Mouse (Mus musculus): Measurements from ENCODE around the gene Rdh5. TPM values are rescaled to one million over a fixed set of nuclear protein-coding genes. Genes with fewer than 3 reads are reported as not detected.

Gene Rdh5
- total and polyA plus RNA-seq, 2 experiments from 2014 or later: 7.6 to 9.3 TPM

GRCm38 (mm10) chr10:128911430-128911829, 11.3 kb downstream of the Rdh5 start:
- H3K9ac ChIP-seq (replicated peaks; ENCODE audit: low read depth, low read length): no peak overlapping the region
- no peak for ATAC-seq (ENCODE audit: insufficient read depth, low read depth)

GRCm38 (mm10) chr10:128910066-128910841, 12.4 kb downstream of the Rdh5 start:
- H3K27me3 ChIP-seq (ENCODE audit: control insufficient read depth, insufficient read depth, low read length): no peaks in the 10 kb centered on the region
- ATAC-seq (ENCODE audit: insufficient read depth, low read depth) (peak; percentile 47), DNase-seq (ENCODE audit: low spot score) (no peak)
- peaks cover 13% of the 10 kb centered on the region; the same call in 1 of the 2 replicates for H3K36me3 ChIP-seq (replicated peaks; ENCODE audit: control insufficient read depth, insufficient read depth, low read length)
- H3K9me3 ChIP-seq (replicated peaks; ENCODE audit: control insufficient read depth, low read length): no peaks in the 10 kb centered on the region
- H3K27ac ChIP-seq (ENCODE audit: low read depth): peak overlapping the region; percentile 96
- peak overlapping the region; percentile 96 for H3K9ac ChIP-seq (replicated peaks; ENCODE audit: low read depth, low read length)
- under 1% methylated on average over 53 of the region's 66 CpGs for WGBS
- peak overlapping the region; percentile 83 for H3K4me2 ChIP-seq (ENCODE audit: low read depth, low read length)
- H3K4me1 ChIP-seq (ENCODE audit: control insufficient read depth, insufficient read depth): peaks cover 6% of the 10 kb centered on the region
- peak overlapping the region; percentile 97 for H3K4me3 ChIP-seq (ENCODE audit: low read depth, low read length)
- TF ChIP-seq EP300 (IDR thresholded peaks at IDR 0.05; ENCODE audit: low read depth) (no peak), CTCF (IDR thresholded peaks at IDR 0.05; ENCODE audit: low read depth) (no peak)

More at GRCm38 (mm10) chr10:128911430-128911829, 11.3 kb downstream of the Rdh5 start:
- WGBS: 85% methylated on average over 6 of the region's 6 CpGs
- DNase-seq (ENCODE audit: low spot score): no peak
- Histone ChIP-seq H3K27ac (ENCODE audit: low read depth) (0 out of 2 replicates have a peak overlapping the region, but pooled peaks have one; percentile 8), H3K9me3 (replicated peaks; ENCODE audit: control insufficient read depth, low read length) (no peaks in the 10 kb centered on the region), H3K27me3 (ENCODE audit: control insufficient read depth, insufficient read depth, low read length) (no peaks in the 10 kb centered on the region), H3K4me3 (ENCODE audit: low read depth, low read length) (peak overlapping the region; percentile 97; the same call in 1 of the 2 replicates), H3K4me2 (ENCODE audit: low read depth, low read length) (peak overlapping the region; percentile 83), H3K4me1 (ENCODE audit: control insufficient read depth, insufficient read depth) (peaks cover 6% of the 10 kb centered on the region), H3K36me3 (replicated peaks; ENCODE audit: control insufficient read depth, insufficient read depth, low read length) (peaks cover 18% of the 10 kb centered on the region)
- no peak for TF ChIP-seq EP300 (IDR thresholded peaks at IDR 0.05; ENCODE audit: low read depth)
- no peak for TF ChIP-seq CTCF (IDR thresholded peaks at IDR 0.05; ENCODE audit: low read depth)

- peak overlapping the region; percentile 97 for H3K4me3 ChIP-seq (ENCODE audit: low read depth, low read length)
- under 1% methylated on average over 29 of the region's 41 CpGs for WGBS
- H3K27me3 ChIP-seq (ENCODE audit: control insufficient read depth, insufficient read depth, low read length): no peaks in the 10 kb centered on the region
- TF ChIP-seq EP300 (IDR thresholded peaks at IDR 0.05; ENCODE audit: low read depth) (peak; percentile 66), CTCF (IDR thresholded peaks at IDR 0.05; ENCODE audit: low read depth) (no peak)
- no peaks in the 10 kb centered on the region for H3K9me3 ChIP-seq (replicated peaks; ENCODE audit: control insufficient read depth, low read length)
- peak overlapping the region; percentile 96 for H3K9ac ChIP-seq (replicated peaks; ENCODE audit: low read depth, low read length)
- DNase-seq (ENCODE audit: low spot score) (peak; percentile 94), ATAC-seq (ENCODE audit: insufficient read depth, low read depth) (peak; percentile 89)
- peaks cover 10% of the 10 kb centered on the region; the same call in 1 of the 2 replicates for H3K36me3 ChIP-seq (replicated peaks; ENCODE audit: control insufficient read depth, insufficient read depth, low read length)
- peak overlapping the region; percentile 83 for H3K4me2 ChIP-seq (ENCODE audit: low read depth, low read length)
- peaks cover 6% of the 10 kb centered on the region for H3K4me1 ChIP-seq (ENCODE audit: control insufficient read depth, insufficient read depth)
- peak overlapping the region; percentile 96 for H3K27ac ChIP-seq (ENCODE audit: low read depth)
Observed at GRCm38 (mm10) chr10:128909567-128910028, 13.1 kb downstream of the Rdh5 start.

- Histone ChIP-seq H3K36me3 (replicated peaks; ENCODE audit: control insufficient read depth, insufficient read depth, low read length) (peaks cover 4% of the 10 kb centered on the region; the same call in 1 of the 2 replicates), H3K27me3 (ENCODE audit: control insufficient read depth, insufficient read depth, low read length) (no peaks in the 10 kb centered on the region), H3K4me1 (ENCODE audit: control insufficient read depth, insufficient read depth) (peaks cover 6% of the 10 kb centered on the region), H3K27ac (ENCODE audit: low read depth) (peak overlapping the region; percentile 96), H3K4me2 (ENCODE audit: low read depth, low read length) (peak overlapping the region; percentile 83), H3K9ac (replicated peaks; ENCODE audit: low read depth, low read length) (peak overlapping the region; percentile 96), H3K9me3 (replicated peaks; ENCODE audit: control insufficient read depth, low read length) (no peaks in the 10 kb centered on the region), H3K4me3 (ENCODE audit: low read depth, low read length) (peak overlapping the region; percentile 97)
- TF ChIP-seq EP300 (IDR thresholded peaks at IDR 0.05; ENCODE audit: low read depth): no peak
- no peak for TF ChIP-seq CTCF (IDR thresholded peaks at IDR 0.05; ENCODE audit: low read depth)
- no peak for DNase-seq (ENCODE audit: low spot score)
- 66% methylated on average over 13 of the region's 13 CpGs for WGBS
- ATAC-seq (ENCODE audit: insufficient read depth, low read depth): no peak
Observed at GRCm38 (mm10) chr10:128908778-128909448, 13.8 kb downstream of the Rdh5 start.

GRCm38 (mm10) chr10:128904812-128905211, 17.9 kb downstream of the Rdh5 start:
- DNase-seq (ENCODE audit: low spot score) (no peak), ATAC-seq (ENCODE audit: insufficient read depth, low read depth) (no peak)
- Histone ChIP-seq H3K4me3 (ENCODE audit: low read depth, low read length) (no peak overlapping the region), H3K4me2 (ENCODE audit: low read depth, low read length) (no peak overlapping the region), H3K27ac (ENCODE audit: low read depth) (no peak overlapping the region), H3K9ac (replicated peaks; ENCODE audit: low read depth, low read length) (no peak overlapping the region), H3K27me3 (ENCODE audit: control insufficient read depth, insufficient read depth, low read length) (no peaks in the 10 kb centered on the region), H3K9me3 (replicated peaks; ENCODE audit: control insufficient read depth, low read length) (no peaks in the 10 kb centered on the region), H3K4me1 (ENCODE audit: control insufficient read depth, insufficient read depth) (peaks cover 6% of the 10 kb centered on the region), H3K36me3 (replicated peaks; ENCODE audit: control insufficient read depth, insufficient read depth, low read length) (no peaks in the 10 kb centered on the region)
- 64% methylated on average over 5 of the region's 5 CpGs for WGBS
- TF ChIP-seq CTCF (IDR thresholded peaks at IDR 0.05; ENCODE audit: low read depth) (no peak), EP300 (IDR thresholded peaks at IDR 0.05; ENCODE audit: low read depth) (no peak)

All from heart, postnatal 0 days (tissue).